Mouse (Mus musculus) lung, postnatal 36 days (tissue): ENCODE data around the gene Celf2.

Experiments
- DNase-seq: peaks from one replicate; pipeline ENCODE4 v3.0.0; 2022; ENCODE audit warnings: mixed read lengths

Celf2 gene

GRCm38 (mm10) chr2:6537326-6537725 lies 972.0 kb downstream of the Celf2 start:
- DNase-seq: no peak

GRCm38 (mm10) chr2:6536372-6536771 lies 973.0 kb downstream of the Celf2 start:
- DNase-seq: no peak

- no peak for DNase-seq
Observed at GRCm38 (mm10) chr2:6532341-6532740, 977.0 kb downstream of the Celf2 start.

GRCm38 (mm10) chr2:6528076-6528475 lies 981.3 kb downstream of the Celf2 start:
- no peak for DNase-seq

- DNase-seq: no peak
Observed at GRCm38 (mm10) chr2:6526825-6527224, 982.5 kb downstream of the Celf2 start.

- no peak for DNase-seq
Observed at GRCm38 (mm10) chr2:6526311-6526710, 983.1 kb downstream of the Celf2 start.

- no peak for DNase-seq
Observed at GRCm38 (mm10) chr2:6523924-6524300, 985.5 kb downstream of the Celf2 start.

- DNase-seq: no peak
Observed at GRCm38 (mm10) chr2:6523261-6523923, 986.0 kb downstream of the Celf2 start.

GRCm38 (mm10) chr2:6522411-6522810 lies 987.0 kb downstream of the Celf2 start:
- DNase-seq: no peak

- DNase-seq: no peak
Observed at GRCm38 (mm10) chr2:6513176-6513575, 996.2 kb downstream of the Celf2 start.

- no peak for DNase-seq
Observed at GRCm38 (mm10) chr2:6507071-6507470, 1002.3 kb downstream of the Celf2 start.

- DNase-seq: no peak
Observed at GRCm38 (mm10) chr2:6505979-6506811, 1003.2 kb downstream of the Celf2 start.

- DNase-seq: no peak
Observed at GRCm38 (mm10) chr2:6505531-6505930, 1003.8 kb downstream of the Celf2 start.

- DNase-seq: no peak
Observed at GRCm38 (mm10) chr2:6498101-6498500, 1011.3 kb downstream of the Celf2 start.

- no peak for DNase-seq
Observed at GRCm38 (mm10) chr2:6497636-6498035, 1011.7 kb downstream of the Celf2 start.

- DNase-seq: no peak
Observed at GRCm38 (mm10) chr2:6493886-6494285, 1015.5 kb downstream of the Celf2 start.

- no peak for DNase-seq
Observed at GRCm38 (mm10) chr2:6490870-6491269, 1018.5 kb downstream of the Celf2 start.

- no peak for DNase-seq
Observed at GRCm38 (mm10) chr2:6490076-6490475, 1019.3 kb downstream of the Celf2 start.
